Mouse (Mus musculus) urinary bladder, postnatal 14 days (tissue): ENCODE measurements at regions not wholly inside any gene's neighbourhood (a gene's known extent, or its start where the extent isn't known, plus 50 kb on each side); places are given as distances from the start of the nearest gene placed in this dataset.

ENCODE experiments used
- DNase-seq: peaks from one replicate; pipeline ENCODE4 v3.0.0; 2021; ENCODE audit warnings: low spot score

DNA sequence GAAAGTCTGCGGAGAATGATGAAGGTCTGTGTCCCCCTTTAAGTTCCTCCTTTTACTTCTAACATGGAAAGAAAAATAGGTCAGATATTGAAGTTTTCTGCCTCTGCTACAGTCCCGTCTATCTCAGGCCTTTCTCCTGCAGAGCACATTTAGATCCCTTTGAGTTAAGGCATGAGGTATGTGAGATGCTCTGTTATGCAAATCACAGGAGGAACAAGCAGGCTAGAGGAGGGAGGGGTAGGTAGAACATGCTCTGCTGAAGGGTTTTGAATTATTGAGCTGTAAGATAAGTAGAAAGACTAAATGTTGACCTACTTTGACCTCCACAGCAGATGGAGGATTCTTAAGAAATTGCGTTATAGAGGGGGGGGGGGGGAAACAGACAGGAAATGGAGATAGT is 228.4 kb upstream of the Ldb2 start:
- DNase-seq, result no peak

GRCm38 (mm10) chr5:45025383-45025782 is 225.9 kb upstream of the Ldb2 start:
- DNase-seq, result no peak

GRCm38 (mm10) chr5:45007930-45008329 is 208.4 kb upstream of the Ldb2 start:
- DNase-seq, result no peak

DNA sequence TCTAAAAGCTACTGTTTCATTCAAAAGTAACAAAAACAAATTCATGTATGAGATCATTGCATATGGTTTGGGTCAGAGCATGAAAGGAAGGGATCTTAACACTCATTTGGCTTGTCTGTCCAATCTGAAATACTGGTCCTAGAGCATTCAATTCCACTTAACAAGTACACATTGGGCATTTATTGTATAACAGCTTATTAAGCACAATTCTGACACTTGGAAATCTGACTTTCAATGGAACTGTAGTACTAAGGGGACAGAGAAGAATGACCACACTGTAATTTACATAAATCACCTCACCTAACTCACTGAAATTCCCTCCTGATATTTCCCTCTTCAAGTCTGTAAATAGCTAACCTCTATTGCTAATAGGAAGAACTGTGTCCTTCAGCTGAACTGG is 201.5 kb upstream of the Ldb2 start:
- DNase-seq, result no peak

GRCm38 (mm10) chr5:44999032-44999431 is 199.6 kb upstream of the Ldb2 start:
- DNase-seq, result no peak

GRCm38 (mm10) chr5:44975456-44976195 is 176.1 kb upstream of the Ldb2 start:
- peak; percentile 6 for DNase-seq

- peak; percentile 4 for DNase-seq
Measured at GRCm38 (mm10) chr5:44943023-44943921, 143.8 kb upstream of the Ldb2 start.

GRCm38 (mm10) chr5:44942575-44942974 is 143.1 kb upstream of the Ldb2 start:
- no peak for DNase-seq

DNA sequence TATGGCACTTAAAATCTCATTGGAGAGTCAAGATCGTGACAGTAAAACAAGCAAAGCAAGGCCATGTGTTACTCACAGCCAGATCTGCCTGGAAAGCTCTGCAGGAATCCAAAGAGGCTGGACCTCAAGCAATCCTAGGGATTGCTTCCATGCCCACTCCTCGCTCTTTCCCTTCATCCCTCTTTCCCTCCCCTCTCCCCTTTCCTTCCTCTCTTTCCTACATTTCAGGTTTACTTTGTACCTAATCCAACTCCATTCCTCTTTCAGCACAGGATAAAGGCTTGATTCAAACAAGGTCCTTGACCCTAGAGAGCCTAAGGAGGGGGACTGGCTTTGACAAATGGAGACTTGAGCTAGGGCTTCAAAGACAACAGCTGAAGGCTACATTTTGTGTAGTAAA is 126.0 kb upstream of the Ldb2 start:
- no peak for DNase-seq

GRCm38 (mm10) chr5:44922129-44922775 is 122.8 kb upstream of the Ldb2 start:
- DNase-seq, result peak; percentile 3

DNA sequence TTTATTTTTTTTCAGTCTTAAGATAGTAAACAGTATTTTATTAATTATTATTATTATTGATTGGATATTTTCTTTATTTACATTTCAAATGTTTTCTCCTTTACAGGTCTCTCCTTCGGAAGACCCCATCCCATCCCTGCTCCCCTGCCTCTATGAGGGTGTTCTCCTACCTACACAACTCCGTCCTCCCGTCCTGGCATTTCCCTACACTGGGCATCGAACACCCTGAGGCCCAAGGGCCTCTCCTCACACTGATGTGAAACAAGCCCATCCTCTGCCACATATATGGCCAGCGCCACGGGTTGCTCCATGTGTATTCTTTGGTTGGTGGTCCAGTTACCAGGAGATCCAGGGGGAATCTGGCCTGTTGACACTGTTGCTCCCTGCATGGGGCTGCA is 118.3 kb upstream of the Ldb2 start:
- DNase-seq, result no peak

DNA sequence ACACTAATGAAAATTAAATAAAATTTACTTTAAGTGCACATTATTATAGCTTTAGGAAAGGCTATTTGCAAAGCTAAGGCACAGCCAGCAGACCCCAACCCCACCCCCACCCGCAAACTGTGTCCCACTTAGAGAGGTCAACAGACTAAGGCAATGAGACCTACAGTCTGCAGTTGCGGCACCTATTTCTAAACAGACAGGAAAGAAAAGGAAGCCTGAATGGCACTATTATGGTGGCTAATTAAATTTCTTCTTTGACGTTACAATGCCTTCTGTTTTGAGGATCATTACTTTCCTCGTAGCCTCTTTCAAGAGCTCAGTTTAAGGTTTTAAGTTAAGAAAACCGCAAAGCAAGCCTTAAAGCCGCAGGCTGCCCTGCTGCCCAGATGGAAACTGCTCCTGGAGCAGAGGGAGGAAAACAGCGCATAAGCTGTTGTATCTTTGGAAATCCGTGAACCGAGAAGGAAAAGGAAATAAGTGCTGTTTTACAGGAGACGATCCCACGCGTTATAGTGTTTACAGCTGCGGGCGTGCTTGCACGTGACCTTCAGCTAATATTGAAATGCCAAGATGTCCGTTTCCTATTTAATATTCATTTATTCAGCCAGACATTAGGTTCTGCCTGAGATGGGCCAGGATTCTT is 117.8 kb upstream of the Ldb2 start:
- DNase-seq, result no peak

DNA sequence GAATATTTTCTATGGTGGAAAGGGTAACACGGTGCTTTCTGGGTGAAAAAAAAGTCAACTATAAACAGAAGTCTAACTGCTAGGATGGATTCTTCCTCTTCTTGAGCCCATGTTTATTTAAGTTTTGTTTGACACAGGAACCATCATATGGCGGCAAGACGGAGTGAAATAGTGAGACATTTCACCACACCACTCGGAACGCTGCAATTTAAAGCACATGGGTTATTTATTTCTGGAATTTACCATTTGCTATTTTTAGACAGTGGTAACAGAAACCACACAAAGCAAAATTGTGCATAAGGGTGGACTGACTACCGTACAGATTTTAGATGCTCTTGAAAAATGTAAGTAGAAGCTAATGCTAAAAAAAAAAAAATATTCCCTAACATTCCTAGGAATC is 103.1 kb upstream of the Ldb2 start:
- no peak for DNase-seq

DNA sequence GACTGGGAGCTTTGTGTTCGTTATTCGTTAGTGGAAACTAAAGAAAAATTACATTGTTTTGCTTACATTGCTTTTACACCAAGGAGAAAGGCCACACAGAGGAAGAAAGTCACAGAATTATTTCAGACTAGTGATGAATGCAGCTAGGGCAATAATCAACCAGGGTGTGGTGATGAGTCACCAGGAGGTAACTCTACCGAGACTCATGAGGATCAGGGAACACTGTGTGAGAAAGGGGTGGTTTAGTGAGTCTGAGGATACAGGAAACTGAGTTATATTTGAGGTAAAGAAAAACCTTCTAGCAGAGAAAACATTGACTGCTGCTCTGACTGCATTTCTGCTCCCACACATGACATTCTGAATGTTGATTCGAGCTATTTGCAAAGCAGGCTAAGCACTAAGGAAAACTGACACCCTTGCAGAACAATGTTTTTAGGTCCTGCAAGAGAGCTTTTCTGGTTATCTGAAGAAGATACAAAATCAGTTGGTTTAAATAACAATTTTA is 87.1 kb upstream of the Ldb2 start:
- no peak for DNase-seq

DNA sequence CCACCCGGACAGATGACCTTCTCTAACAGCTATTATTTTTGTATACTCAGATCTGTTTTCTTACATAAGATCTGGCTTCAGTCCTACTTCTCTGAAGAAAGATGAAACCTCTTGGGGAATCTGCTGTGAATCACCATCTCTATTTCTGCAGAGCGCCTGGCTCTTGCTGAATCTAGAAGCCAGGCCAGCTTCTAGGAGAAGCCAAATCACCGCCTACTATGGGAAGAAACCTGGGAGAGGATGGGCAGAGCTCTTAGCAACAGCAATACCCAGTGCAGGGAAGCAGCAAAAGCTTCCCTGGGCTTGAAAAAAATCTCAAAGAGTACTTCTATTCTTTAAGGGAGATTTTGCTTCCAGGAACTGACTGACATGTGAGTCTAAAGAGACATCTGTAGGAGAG is 77.5 kb upstream of the Ldb2 start:
- peak; percentile 56 for DNase-seq

DNA sequence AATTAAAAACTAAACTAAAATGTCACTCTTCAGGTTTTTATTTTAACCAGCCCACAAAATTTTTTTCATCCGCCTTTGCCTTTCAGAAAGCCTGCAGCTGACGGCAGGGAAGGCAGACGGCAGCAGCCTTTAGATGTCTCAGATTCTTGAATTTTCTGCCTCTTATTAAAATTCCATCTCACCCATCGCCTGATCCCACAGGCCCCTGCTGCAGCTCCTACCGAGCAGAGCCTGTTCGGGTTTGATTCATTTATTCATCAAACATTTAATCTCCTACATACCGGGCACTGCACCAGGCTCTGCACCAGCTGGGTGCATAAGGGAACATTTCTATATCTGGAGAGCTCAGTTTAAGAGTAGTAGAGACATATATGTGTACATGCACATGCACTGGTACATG is 72.8 kb upstream of the Ldb2 start:
- DNase-seq, result no peak

- DNase-seq, result no peak
Measured at GRCm38 (mm10) chr5:44863887-44864286, 64.4 kb upstream of the Ldb2 start.

GRCm38 (mm10) chr5:44863349-44863748 is 63.9 kb upstream of the Ldb2 start:
- no peak for DNase-seq

DNA sequence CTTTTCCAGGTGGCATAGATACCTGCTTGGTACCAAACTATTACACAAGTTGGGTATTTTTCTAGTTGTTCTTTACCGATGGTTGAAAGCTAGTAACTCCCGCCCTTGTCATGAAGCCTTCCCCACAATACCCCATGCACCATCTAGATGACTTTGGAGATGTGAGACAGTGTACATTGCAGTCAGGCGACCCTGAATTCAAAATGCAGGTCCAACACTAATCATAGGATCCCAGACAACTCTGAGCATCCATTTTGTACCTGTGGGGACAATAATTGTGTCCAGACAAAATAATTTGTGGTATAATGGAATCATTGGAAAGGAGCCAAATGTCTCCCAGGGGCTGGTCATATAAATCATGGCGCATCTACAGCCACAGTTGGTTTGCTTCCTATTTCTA is 54.7 kb upstream of the Ldb2 start:
- no peak for DNase-seq
